Mouse (Mus musculus) ES-E14 (cell line): ENCODE measurements around the gene Cyb5r3. TPM values are rescaled to one million over a fixed set of nuclear protein-coding genes. Genes with fewer than 3 reads are reported as not detected.

Experiments
- DNase-seq: peaks from one replicate; pipeline ENCODE4 v3.0.0-alpha.2; 2013; ENCODE audit warnings: low read depth, low spot score
- H3K27ac ChIP-seq: 2 replicates; pipeline ENCODE4 v1.5.1; 2012; ENCODE audit warnings: low read depth, mild to moderate bottlenecking, low read length, moderate library complexity, mixed read lengths; ENCODE audit not compliant: poor library complexity, insufficient read depth, severe bottlenecking
- H3K36me3 ChIP-seq: 2 replicates; pipeline ENCODE4 v1.6.1; 2012; ENCODE audit warnings: mild to moderate bottlenecking, low read length, moderate library complexity, mixed read lengths; ENCODE audit not compliant: control insufficient read depth, poor library complexity, insufficient read depth, severe bottlenecking
- H3K4me1 ChIP-seq, 2 experiments: fragments of 150-350 bp in 1 of 2; sonication (generic) in 1 of 2; 2 replicates each; pipeline ENCODE4 v1.6.1; 2012; ENCODE audit warnings: low read length in 2 of 2, mild to moderate bottlenecking in 1 of 2, mixed read lengths in 1 of 2; ENCODE audit not compliant: control insufficient read depth in 2 of 2, insufficient read depth in 2 of 2, poor library complexity in 1 of 2
- H3K4me3 ChIP-seq, 2 experiments: fragments of 150-350 bp in 1 of 2; sonication (generic) in 1 of 2; 2 replicates each; pipeline ENCODE4 v1.5.1; 2012; ENCODE audit warnings: low read length in 2 of 2, low read depth in 1 of 2, mild to moderate bottlenecking in 1 of 2, mixed read lengths in 1 of 2; ENCODE audit not compliant: insufficient read depth in 1 of 2, poor library complexity in 1 of 2, severe bottlenecking in 1 of 2
- H3K9ac ChIP-seq: 2 replicates; pipeline ENCODE4 v1.6.1; 2012; ENCODE audit warnings: low read depth, mild to moderate bottlenecking, low read length, mixed read lengths; ENCODE audit not compliant: poor library complexity, insufficient read depth, severe bottlenecking
- H3K9me3 ChIP-seq: fragments of 150-350 bp; sonication (generic); 2 replicates; pipeline ENCODE4 v1.6.1; 2012; ENCODE audit warnings: low read depth, mild to moderate bottlenecking, low read length; ENCODE audit not compliant: control insufficient read depth, insufficient read depth
- CHD2 ChIP-seq: IDR thresholded peaks from 2 replicates; pipeline ENCODE4 v1.6.1; 2014; ENCODE audit warnings: mild to moderate bottlenecking, low read depth, low read length, inconsistent platforms
- HCFC1 ChIP-seq: IDR thresholded peaks from 2 replicates; pipeline ENCODE4 v1.6.1; 2012; ENCODE audit warnings: low read length, inconsistent platforms, borderline replicate concordance; ENCODE audit not compliant: insufficient read depth
- MAFK ChIP-seq: IDR thresholded peaks from 2 replicates; pipeline ENCODE4 v1.6.1; 2014; ENCODE audit warnings: mild to moderate bottlenecking, low read depth, low read length, inconsistent platforms; ENCODE audit not compliant: insufficient read depth
- ZC3H11A ChIP-seq: IDR thresholded peaks from 2 replicates; pipeline ENCODE4 v1.6.1; 2012; ENCODE audit warnings: low read depth, mild to moderate bottlenecking, inconsistent platforms, low read length, borderline replicate concordance
- ZNF384 ChIP-seq: IDR thresholded peaks from 2 replicates; pipeline ENCODE4 v1.6.1; 2012; ENCODE audit warnings: low read depth, low read length, inconsistent platforms
- in situ Hi-C, 2 experiments: fragments of 600-800 bp; cut with MboI; formaldehyde crosslinking; loops; one replicate each; pipeline ENCODE4 v1.15.1; 2025; ENCODE audit warnings: low sequenced_read_pairs in 2 of 2, inconsistent platforms in 1 of 2; ENCODE audit not compliant: unreplicated experiment in 2 of 2
- total RNA-seq: library from RNA; depleted of rRNA; stranded (reverse); fragments of 300-350 nt; gene quantifications from 2 replicates; pipeline ENCODE4 v1.2.3, GENCODE M21; 2012

The Cyb5r3 gene
- total RNA-seq, 1 experiment, result 94.2 TPM

- Histone ChIP-seq H3K9me3 (no peaks in the 10 kb centered on the region), H3K36me3 (no peaks in the 10 kb centered on the region), H3K27ac (peak overlapping the region; percentile 90), H3K4me1 (peaks cover 2 to 7% of the 10 kb centered on the region in 2 experiments; a peak in 2 of 4 replicates), H3K9ac (peak overlapping the region; percentile 67; the same call in 1 of the 2 replicates), H3K4me3 (peak overlapping the region in 1 of 2 experiments; percentile 5; a peak in 1 of 4 replicates)
- in situ Hi-C loops, result no loop called here
- TF ChIP-seq ZNF384 (no peak), CHD2 (no peak), MAFK (peak; percentile 89), HCFC1 (no peak)
- DNase-seq, result no peak
These were observed 30.0 kb upstream of the Cyb5r3 start for GRCm38 (mm10) chr15:83202412-83202811.

DNA sequence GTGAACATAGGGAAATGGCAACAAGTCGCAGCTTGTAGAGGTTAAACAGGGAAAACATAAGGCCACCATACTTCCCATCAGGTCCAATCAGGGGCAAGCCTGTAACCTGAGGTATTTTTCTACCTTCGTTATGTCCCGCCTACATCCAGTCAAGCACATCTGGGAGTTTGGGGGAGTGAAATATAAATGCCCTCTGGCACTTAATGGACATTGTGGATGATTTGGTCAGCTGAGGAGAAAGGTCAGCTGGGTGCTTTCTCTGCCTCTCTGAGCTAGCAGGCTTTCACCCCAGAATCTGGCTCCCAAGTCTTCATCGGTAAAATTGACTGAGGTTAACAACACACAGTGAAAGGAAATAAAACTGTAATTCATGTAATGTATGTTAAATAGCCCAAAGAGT, 21.0 kb upstream of the Cyb5r3 start:
- H3K9ac ChIP-seq, result no peak overlapping the region
- TF ChIP-seq ZNF384 (no peak), HCFC1 (no peak), ZC3H11A (no peak), CHD2 (no peak), MAFK (no peak)
- no peaks in the 10 kb centered on the region for H3K9me3 ChIP-seq
- H3K4me1 ChIP-seq, result no peaks in the 10 kb centered on the region
- no peak overlapping the region for H3K4me3 ChIP-seq
- DNase-seq, result no peak
- in situ Hi-C loops, result no loop called here
- H3K27ac ChIP-seq, result no peak overlapping the region
- no peaks in the 10 kb centered on the region for H3K36me3 ChIP-seq

GRCm38 (mm10) chr15:83182351-83182750, 10.0 kb upstream of the Cyb5r3 start:
- in situ Hi-C loops, result no loop called here
- peak overlapping the region; percentile 10; the same call in 1 of the 2 replicates for H3K9ac ChIP-seq
- TF ChIP-seq CHD2 (no peak), MAFK (no peak), HCFC1 (no peak), ZNF384 (no peak; the same call in 1 of the 2 replicates), ZC3H11A (no peak)
- H3K9me3 ChIP-seq, result no peaks in the 10 kb centered on the region
- no peak for DNase-seq
- peaks cover 0 to 25% of the 10 kb centered on the region in 2 experiments; a peak in 3 of 4 replicates for H3K4me1 ChIP-seq
- peak overlapping the region; percentile 90 for H3K27ac ChIP-seq
- H3K36me3 ChIP-seq, result no peaks in the 10 kb centered on the region
- peak overlapping the region in 1 of 2 experiments; percentile 5; a peak in 1 of 4 replicates for H3K4me3 ChIP-seq

- H3K36me3 ChIP-seq, result no peaks in the 10 kb centered on the region
- peak overlapping the region in 1 of 2 experiments; percentile 5; a peak in 1 of 4 replicates for H3K4me3 ChIP-seq
- no peaks in the 10 kb centered on the region for H3K9me3 ChIP-seq
- peaks cover 0 to 25% of the 10 kb centered on the region in 2 experiments; a peak in 3 of 4 replicates for H3K4me1 ChIP-seq
- H3K27ac ChIP-seq, result peak overlapping the region; percentile 90
- in situ Hi-C loops, result no loop called here
- peak overlapping the region; percentile 10; the same call in 1 of the 2 replicates for H3K9ac ChIP-seq
- no peak for TF ChIP-seq ZNF384
- no peak for TF ChIP-seq MAFK
- no peak for TF ChIP-seq CHD2
- no peak for TF ChIP-seq HCFC1
- TF ChIP-seq ZC3H11A, result no peak
- no peak for DNase-seq
These were observed 9.5 kb upstream of the Cyb5r3 start for GRCm38 (mm10) chr15:83181800-83182330.
